Mouse (Mus musculus): ENCODE measurements around the gene Plcb4.

The Plcb4 gene

DNA sequence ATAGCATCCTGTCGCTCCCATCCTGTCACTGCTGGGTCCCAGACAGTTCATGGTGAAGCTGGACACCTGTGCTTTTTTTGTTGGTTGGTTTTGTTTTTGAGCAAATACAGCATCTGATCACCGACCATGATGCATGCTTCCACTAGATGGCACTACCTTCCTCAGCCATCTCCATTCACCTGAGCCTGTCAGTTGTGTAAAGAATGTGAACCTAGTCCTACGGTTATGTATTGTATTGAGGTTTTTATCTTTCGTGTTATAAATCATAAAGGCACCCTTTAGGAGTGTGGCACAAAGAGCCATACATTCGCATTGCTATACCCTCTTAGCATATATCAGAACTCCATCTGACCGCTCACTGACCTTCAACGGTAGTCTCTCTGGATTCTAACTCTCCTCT, 343.3 kb downstream of the Plcb4 start:
- no peak for DNase-seq (ENCODE audit: low read depth)

DNA sequence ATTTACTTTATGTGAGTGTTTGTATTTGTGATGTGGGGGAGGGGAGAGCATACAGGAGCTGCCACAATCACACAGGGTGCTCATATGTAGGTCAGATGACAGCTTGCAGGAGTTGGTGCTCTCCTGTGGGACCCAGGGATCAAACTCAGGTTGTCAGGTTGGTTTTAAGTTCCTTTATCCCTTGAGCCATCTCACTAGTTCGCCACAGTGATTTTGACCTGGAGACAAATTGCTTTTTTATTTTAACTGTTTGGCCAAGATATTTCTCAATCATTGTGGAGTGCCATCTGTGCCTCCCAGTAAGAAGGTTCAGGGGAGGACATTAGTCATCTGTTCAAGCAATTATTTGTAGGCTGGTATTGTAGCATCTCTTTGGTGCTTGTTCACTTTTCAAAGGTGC, 345.0 kb downstream of the Plcb4 start:
- DNase-seq (ENCODE audit: low read depth) = no peak

DNA sequence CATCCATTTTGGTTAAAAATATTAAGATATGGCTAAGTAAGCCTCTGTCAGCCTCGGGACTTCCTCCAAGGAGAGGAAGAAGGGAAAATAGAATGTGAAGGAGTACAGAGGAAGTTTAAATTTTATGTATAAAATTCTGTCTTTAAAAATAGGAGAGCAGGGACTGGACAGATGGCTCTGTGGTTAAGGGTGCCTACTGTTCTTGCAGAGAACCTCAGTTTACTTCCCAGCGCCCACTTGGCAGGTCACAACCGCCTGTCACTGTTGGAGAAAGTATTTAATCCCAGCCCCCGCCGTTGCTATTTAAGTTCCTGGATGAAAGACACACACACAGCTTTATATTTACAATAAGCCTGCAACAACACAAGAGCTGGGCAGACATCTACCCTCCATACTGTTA, 347.5 kb downstream of the Plcb4 start:
- no peak for DNase-seq (ENCODE audit: low read depth)

DNA sequence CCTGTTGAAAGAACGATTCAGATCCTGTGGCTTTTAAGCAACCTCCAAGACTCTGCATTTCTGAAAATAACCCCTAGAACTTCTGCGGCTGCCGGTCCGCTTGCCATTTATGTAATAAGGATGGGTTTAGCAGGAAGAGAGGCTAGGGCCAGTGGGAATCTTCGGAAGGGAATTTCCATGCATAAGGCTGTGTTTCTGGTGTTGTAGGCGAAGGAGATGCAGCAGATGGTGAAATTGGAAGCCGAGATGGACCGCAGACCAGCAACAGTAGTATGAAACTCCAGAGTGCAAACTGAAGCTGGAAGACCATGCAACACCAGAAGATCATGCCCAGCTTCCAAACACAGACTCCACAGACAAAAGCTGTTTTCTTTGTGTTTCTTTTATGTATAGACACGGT, 353.9 kb downstream of the Plcb4 start:
- DNase-seq (ENCODE audit: low read depth) = no peak

DNA sequence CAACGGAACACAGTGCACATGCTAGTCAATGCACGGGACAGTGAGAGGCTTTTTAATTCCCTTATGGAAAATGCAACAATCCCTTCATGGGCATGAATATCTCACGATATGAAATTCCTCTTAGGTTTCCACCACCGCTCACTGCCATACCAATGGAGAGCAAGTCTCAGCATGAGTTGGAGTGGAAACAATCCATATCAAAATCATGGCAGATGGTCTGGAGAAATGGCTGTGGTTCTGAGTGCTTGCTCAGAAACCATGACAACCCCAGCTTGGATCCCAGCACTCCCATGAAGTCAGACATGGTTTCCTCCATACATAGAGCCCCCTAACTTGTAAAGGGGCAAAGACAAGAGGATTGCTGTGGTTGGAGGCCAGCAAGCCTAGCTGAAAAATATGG, 389.7 kb downstream of the Plcb4 start:
- DNase-seq (ENCODE audit: low read depth) = no peak

DNA sequence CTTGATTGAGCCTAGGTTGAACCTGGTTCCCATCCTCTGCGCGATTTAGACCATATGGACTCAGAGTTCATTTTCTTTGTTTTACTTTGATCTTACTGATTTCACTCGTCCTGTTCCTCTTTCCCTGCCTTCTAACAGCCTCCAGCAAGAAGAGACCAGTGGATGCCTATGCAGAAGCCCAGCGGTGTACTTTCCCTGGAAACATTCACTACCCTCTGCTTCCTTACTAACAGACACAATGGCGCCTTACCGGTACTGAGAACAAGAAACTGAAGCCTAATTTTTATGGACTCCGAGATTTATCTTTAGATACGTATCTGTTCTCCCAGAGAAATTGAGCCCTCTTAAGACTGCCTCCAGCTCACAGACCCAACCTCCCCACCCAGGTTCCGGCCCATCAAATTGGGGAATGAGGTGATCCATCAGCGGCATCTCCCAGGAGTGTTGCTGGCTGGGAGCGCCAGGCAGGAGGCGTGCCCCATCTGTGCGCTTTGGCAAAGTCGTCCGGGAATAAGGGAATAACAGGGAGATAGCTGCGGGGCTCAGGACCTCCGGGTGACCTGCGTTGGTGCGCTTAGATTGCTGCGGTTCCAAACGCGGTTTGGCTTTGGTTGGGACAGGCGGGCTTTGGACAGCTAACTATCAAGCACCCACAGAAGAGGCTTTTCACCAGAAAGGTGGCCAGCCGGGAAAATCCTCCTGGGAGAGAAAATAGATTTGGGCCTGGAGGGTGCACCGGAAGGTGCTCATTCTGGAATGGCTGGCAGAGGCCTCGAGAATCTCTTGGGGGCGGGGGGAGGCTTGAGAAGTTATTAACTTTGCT, 392.2 kb downstream of the Plcb4 start:
- no peak for DNase-seq (ENCODE audit: low read depth)

DNA sequence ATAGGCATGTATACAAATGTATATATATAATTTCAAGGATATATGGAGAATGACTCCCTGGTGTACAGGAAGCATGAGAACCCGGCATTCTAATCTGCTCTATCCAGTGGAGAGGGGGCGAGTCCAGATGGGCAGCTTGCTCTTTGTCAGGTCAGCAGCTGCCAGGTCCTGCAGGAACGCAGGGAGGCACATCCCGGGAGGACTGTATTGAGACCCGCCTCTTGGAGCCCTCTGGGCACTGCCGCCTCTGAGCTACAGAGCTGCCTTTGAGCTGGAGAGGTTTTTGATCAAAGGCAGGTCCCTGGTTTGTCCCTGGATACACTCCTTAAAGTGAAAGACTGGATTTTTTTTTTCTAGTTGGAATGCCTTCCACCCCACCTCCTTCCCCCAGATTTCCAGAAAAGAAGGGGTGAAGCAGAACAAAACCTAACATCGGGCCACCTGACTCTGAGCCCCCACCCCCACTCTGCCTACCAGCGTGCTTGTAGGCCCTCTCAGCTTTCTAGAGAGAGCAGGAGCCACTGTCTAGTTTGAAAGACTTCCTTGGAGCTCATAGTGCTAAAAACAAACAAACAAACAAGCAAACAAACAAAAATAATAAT, 393.0 kb downstream of the Plcb4 start, which contains the start of gene Lamp5:
TSS of gene Lamp5 (plus strand) at position 552 of the 602 bp plus-strand sequence.
- no peak for DNase-seq (ENCODE audit: low read depth)

DNA sequence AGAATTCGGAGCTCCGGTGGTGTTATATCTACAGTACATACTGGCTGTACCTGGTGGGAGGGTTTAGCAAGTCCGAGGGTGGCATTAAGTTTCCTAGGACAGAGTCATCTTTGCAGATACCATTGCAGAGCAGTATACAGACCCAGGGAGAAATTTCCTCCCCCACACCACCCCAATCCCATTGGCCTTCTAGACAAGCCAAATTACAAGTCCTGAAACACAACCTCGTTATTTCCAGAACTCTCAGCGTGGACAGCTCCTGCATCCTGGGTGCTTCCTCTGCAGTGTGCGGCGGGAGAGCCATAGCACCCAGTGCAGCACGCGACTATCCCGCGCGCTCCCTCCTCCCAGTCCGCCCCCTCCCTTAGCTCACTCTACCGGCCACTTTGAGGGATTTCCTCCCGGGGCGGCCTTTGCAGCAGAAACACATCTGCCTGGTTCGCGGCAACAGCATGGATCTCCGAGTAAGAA, 399.1 kb downstream of the Plcb4 start:
- DNase-seq (ENCODE audit: low read depth) = no peak

DNA sequence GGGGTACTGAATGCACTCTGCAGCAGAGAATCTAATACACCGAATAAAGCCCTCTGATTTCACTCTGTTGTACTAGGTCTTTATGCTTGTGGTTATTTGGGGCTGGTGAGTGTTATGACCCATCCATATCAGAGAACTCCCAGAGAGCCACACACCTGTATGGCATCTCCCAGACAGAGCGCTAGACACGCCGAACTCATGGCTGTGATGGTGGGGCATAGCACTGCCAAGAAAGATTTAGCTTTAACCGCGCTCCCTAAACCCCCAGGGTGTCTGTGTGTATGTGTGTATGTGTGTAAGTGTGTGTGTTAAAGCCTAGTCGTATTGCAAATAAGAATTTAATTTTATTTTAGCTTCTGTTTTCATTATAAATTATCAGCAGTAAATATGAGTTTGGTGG, 399.6 kb downstream of the Plcb4 start:
- DNase-seq (ENCODE audit: low read depth) = no peak

DNA sequence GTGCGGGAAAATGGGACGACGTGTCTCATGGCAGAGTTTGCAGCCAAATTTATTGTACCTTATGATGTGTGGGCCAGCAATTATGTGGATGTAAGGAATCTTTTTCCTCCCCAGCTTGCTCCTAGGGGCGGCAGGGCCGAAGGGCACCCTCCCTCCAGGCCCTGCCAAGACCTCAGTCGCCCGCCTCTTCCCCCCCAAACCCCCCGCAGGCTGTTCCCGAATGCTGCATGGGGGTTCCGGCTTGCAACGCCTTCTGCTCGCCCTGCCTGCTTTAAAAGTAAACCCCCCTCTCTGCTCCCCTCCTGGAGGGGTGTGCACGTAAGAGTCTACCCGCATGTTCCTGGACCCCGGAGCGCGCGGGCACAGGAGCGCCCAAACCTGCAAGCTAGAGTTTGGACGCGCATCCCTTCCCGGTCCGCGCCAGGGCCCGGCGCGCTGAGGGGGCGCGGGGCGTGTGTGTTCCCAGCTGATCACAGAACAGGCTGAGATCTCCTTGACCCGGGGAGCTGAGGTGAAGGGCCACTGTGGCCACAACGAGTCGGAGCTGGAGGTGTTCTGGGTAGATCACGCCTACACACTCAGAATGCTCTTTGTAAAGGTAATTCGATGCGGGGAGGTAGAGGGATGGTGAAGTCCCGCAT, 400.3 kb downstream of the Plcb4 start:
- DNase-seq (ENCODE audit: low read depth) = no peak

Measured in naive thymus-derived CD4-positive, alpha-beta T cell, adult 2 months (primary cell).